Mouse (Mus musculus): ENCODE data around the gene Rita1.

GRCm38 (mm10) chr5:120631128-120631527 lies 18.7 kb upstream of the Rita1 start:
- no peak for TF ChIP-seq EP300 (IDR thresholded peaks at IDR 0.05; ENCODE audit: insufficient read depth, low read depth, low read length)
- TF ChIP-seq POLR2A (IDR thresholded peaks at IDR 0.05; ENCODE audit: insufficient read depth, low read length) = no peak
- no peak for TF ChIP-seq CTCF (IDR thresholded peaks at IDR 0.05; ENCODE audit: low read depth, low read length)
